Mouse (Mus musculus): Measurements from ENCODE around the gene Grip1.
A peak's percentile ranks its signal among the peaks of the same experiment; 100 is the strongest.

Gene Grip1

GRCm38 (mm10) chr10:119573134-119573533 is 119.5 kb downstream of the Grip1 start:
- DNase-seq (ENCODE audit: low read depth, low spot score): no peak

DNA sequence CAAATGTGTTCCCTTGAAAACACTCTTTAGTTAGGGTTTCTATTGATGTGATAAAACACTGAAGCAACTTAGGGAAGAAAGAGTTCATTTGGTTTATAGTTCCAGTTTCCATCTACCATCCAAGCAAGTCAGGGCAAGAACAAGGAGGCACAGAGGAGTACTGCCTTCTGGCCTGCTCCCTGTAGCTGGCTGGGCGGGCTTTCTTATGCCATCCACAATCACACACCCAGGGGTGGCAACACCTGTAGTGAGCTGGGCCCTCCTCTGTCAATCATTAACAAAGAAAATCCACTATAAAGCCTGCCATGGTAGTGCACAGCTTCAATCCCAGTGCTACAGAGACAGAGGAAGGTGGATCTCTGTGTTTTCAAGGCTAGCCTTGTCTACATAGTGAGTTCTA is 122.2 kb downstream of the Grip1 start:
- DNase-seq (ENCODE audit: low read depth, low spot score): no peak

DNA sequence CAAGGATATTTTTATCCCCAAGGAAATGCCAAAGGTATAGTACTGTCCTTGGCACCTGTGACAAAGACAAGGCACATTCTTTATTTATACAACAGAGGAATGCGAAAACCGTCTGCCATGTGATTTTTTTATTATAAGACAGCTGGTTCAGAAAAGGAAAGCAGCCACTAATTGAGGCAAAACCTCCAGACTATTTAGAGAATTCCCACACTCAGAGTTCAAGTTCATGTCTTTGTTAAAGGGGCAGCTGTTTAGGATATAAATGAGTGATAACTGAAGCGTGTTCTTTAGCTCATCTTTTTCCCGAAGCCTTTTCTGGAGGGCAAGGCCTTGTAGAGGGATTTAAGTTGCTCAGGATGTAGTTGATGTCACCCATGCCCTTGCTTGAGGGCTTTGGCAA is 126.4 kb downstream of the Grip1 start:
- no peak for DNase-seq (ENCODE audit: low read depth, low spot score)

GRCm38 (mm10) chr10:119584666-119585065 is 131.0 kb downstream of the Grip1 start:
- DNase-seq (ENCODE audit: low read depth, low spot score): no peak

DNA sequence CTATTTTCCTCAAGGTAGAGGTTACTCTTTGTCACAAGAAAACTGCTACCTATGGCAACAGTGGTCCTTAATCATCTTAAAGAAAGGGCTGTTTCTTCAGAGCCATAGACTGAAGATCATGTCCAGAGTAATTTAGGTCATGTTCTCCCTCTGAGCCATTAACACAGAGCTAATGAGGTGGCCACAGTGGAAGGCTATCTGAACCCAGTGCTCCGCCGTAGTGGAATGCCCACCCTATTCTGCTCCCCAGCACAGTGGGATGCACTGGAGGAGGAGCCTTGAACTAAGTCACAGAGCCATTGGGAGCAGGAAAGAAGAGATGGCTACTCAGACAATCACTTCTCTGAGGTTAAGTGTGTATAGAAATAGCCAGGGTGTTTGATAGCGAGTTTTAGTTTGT is 133.3 kb downstream of the Grip1 start:
- no peak for DNase-seq (ENCODE audit: low read depth, low spot score)

DNA sequence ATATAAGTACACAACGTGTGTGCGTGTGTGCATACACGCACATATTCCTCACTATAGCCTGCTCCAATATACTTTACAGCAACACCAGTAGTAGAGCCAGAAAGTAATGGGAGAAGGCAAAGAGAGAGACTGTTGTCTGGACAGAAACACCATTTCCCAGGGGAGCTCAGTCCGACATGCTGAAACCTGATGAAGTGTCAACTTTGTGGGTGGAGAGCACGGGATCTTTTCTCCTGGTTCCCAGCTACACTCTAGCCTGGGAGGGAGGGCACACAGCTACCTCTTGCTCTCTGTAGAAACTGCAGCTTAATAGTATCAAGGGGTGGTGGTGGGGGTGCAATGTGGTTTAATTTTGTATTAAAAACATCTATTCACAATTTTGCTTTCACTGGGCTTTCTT is 143.2 kb downstream of the Grip1 start:
- DNase-seq (ENCODE audit: low read depth, low spot score): no peak

DNA sequence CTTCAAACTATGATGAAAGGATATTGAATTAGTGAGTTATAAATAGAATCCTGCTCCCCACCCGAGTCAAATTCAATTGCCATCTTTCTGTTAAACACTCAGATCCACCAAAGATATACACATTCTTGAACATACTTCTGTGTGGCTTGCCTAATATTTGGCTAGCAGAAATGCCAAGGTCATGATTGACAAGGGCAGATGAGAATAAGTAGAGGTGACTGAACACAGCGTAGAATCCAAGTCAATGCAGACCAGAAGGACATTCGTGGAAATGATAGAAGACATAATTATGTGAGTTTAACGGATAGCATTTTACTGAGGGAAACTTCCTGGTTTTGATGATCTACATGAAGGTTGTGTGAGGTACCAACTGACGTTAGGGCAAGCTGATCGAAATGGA is 153.9 kb downstream of the Grip1 start:
- DNase-seq (ENCODE audit: low read depth, low spot score): no peak

DNA sequence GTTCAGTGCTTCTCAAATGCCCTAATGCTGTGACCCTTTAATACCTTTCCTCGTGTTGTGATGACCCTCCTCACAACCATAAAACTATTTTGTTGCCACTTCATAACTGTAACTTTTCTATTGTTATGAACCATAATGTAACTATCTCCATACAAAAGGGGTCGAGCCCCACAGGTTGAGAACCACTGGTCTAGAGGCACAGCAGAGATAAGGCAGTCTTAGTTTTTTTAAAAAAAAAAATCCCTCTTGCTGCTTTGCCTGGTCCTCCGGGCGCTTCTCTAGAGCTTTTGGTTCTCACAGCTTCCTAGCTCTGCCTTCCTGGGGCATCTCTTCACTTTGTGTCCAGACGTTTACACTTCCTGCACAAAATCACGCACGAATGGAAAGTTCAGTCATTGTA is 155.4 kb downstream of the Grip1 start:
- no peak for DNase-seq (ENCODE audit: low read depth, low spot score)

DNA sequence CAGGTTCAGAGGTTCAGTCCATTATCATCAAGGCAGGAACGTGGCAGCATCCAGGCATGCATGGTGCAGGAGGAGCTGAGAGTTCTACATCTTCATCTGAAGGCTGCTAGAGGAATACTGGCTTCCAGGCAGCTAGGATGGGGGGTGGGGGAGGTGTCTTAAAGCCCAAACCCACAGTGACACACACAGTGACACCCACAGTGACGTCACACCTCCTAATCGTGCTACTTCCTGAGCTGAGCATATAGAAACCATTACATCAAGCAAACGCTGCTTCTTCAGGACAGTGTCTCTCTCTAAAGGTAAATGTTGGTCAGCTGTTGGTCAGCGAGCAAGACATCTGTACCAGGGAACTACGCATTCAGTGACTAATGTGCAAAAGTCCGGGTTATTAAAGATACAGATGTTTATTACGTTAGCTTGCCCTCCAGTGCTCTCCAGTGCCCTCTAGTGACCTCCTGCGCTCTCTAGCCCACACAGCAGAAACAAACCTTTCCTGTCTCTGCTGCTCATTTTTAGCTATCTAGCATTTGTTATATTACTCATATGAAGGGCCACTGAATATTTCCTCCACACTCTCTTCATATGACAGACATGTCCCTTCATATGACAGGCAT is 156.8 kb downstream of the Grip1 start:
- peak; percentile 7 for DNase-seq (ENCODE audit: low read depth, low spot score)

DNA sequence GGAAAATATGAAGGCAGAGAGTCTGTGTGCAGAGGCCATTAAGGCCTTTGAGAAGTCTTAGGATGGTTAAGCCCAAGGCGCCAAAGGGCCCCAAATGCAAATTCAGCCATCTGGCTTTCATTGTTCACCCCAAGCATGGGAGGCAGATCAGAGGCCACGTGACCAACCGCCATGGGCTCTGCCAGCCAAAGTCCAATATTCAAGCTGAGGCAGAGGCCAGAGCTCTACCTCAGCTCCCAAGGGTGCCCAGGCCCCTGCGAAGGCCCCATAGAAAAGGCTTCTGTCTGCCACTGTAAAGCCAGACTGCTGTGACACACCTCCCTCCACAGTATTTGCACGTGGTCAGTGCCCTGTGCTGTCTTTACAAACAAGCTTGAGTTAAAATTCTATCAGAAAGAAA is 158.4 kb downstream of the Grip1 start:
- no peak for DNase-seq (ENCODE audit: low read depth, low spot score)

DNA sequence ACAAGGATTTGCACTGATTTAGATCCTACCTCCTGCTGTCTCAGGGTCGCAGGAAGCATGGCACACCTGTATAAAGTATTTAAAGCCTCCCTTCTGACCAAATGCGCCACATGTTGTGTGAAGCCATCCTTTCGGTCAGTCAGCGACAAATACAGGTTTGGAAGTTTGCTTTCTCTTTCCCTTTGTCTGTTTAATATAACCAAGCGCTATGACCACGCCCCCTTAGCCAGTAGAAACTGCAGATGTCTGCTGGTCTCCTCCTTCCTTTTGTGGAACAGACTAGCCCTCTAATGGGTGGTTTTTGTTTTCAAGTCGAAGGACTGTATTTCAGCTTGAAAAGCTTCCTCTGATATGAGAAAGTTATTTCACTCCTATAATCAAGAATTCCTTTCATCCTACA is 161.1 kb downstream of the Grip1 start:
- DNase-seq (ENCODE audit: low read depth, low spot score): peak; percentile 40

DNA sequence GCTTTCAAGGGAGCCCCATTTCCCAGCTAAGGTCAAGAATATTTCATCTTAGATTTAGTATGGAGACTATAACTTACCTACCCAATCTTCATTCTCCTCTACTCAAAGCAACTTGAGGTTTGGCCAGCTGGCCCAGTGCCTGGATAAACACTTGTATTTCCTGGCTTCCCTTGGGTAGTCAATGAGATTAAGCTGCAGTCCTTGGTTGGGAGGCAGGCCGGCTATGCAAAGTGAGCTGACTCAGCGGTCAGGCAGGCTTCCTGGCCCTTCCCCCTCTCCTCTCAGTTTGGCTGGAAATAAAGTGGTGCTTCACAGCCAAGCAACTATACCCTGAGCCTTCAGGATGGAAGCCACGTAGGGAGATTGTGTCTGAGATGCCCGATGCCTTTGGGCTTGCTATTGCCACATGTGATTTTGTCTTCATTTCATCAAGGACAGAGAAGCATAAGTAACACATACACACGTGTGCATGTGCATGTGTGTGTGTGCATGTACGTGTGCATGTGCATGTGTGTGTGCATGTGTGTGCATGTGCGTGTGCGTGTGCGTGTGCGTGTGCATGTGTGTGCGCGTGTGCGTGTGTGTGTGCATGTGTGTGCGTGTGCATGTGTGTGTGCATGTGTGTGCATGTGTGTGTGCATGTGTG is 161.7 kb downstream of the Grip1 start:
- peak; percentile 86 for DNase-seq (ENCODE audit: low read depth, low spot score)

DNA sequence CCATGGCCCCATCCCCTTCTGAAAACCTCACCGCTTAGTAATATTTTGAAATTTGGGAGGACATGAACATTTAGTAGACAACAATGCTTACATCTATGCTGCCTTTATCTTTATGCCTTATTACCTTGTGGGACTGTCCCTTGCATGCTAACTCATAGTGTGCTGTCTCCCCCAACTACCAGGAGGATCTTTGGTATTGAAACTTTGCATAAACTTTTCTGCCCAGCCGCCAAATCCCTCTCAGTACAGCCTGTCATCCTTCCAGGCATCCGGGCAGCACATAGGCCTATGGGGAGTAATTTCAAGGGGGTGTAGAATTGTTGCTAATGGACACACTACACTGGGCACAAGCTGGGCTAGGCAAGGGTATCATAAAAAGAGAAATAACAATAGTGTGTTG is 162.4 kb downstream of the Grip1 start:
- no peak for DNase-seq (ENCODE audit: low read depth, low spot score)

DNA sequence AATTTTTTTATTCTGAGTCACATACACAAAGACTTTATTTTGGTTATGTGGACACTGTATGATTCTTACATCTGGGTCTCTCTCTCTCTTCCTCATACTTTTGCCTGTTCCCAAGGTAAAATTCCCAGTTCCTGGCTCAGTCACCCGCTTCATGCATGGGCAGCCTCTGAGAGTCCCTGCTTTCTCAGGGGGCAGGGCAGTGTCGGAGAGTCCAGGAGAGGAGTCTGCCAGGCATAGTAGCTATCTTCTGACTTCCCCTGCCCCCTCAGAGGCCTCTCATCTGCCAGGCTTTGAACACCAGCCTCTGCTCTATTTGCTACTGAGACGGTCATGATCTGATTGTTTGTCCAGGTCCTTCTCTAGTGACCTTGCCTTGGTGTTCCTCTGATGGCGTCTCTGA is 175.0 kb downstream of the Grip1 start:
- no peak for DNase-seq (ENCODE audit: low read depth, low spot score)

- DNase-seq (ENCODE audit: low read depth, low spot score): no peak
Observed at GRCm38 (mm10) chr10:119630401-119630800, 176.8 kb downstream of the Grip1 start.

- no peak for DNase-seq (ENCODE audit: low read depth, low spot score)
Observed at GRCm38 (mm10) chr10:119631966-119632365, 178.3 kb downstream of the Grip1 start.

DNA sequence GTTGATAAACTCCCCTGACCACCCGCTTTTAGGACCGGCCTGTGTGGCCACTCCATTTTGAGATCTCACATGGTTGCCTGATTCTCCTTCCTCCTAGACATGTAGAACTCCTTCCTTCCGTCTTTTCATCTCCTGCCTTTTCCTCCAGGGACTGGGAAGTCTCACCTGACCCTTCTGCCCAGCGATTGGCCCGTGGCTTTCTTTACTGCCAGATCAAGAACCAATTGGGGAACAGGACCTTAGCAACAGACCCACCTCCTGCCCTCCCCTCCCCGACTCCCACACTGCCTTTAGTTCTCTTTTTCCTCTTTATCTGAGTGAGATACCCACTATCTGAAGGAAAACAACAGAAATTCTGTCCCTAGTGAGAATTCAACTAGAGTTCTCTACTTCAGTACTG is 180.9 kb downstream of the Grip1 start:
- DNase-seq (ENCODE audit: low read depth, low spot score): no peak

DNA sequence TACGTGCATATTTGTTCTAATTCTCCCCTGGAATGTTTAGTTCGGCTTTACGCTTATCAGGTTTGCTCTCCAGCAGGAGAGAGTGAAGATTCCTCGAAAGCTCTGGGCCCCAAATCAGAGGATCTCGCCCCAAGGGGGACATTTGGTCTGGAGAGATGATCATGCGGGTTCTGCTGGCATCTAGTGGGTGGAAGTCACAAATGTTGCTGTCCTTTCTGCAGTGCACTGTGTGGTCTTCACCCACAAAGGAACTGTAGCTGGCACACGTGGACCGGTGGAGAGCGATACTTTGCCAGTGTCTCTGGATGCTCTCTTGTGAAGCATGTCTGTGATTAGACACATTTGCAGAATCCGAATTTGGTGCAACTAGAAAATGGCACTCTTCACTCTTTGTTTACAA is 186.9 kb downstream of the Grip1 start:
- peak; percentile 6 for DNase-seq (ENCODE audit: low read depth, low spot score)

GRCm38 (mm10) chr10:119641011-119641410 is 187.4 kb downstream of the Grip1 start:
- no peak for DNase-seq (ENCODE audit: low read depth, low spot score)

DNA sequence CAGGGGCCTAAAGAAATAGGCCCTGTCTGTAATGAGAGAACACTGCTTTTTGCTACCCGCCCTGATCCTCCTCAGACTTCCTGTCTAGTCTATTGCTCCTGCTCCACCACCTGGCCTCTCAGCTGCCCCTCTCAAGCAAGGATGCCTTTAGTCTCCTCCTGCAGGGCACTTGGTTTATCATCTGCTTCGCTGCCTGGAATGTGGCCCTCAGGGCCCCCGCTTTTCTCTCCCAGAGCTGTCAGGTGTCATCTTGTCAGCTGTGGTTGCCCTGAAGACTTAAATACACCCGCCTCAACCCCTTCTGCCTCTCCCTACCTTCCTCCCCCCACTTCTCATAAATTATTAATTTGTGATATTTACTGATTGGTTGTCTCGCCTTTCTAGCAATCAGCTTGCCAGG is 190.7 kb downstream of the Grip1 start:
- DNase-seq (ENCODE audit: low read depth, low spot score): no peak

DNA sequence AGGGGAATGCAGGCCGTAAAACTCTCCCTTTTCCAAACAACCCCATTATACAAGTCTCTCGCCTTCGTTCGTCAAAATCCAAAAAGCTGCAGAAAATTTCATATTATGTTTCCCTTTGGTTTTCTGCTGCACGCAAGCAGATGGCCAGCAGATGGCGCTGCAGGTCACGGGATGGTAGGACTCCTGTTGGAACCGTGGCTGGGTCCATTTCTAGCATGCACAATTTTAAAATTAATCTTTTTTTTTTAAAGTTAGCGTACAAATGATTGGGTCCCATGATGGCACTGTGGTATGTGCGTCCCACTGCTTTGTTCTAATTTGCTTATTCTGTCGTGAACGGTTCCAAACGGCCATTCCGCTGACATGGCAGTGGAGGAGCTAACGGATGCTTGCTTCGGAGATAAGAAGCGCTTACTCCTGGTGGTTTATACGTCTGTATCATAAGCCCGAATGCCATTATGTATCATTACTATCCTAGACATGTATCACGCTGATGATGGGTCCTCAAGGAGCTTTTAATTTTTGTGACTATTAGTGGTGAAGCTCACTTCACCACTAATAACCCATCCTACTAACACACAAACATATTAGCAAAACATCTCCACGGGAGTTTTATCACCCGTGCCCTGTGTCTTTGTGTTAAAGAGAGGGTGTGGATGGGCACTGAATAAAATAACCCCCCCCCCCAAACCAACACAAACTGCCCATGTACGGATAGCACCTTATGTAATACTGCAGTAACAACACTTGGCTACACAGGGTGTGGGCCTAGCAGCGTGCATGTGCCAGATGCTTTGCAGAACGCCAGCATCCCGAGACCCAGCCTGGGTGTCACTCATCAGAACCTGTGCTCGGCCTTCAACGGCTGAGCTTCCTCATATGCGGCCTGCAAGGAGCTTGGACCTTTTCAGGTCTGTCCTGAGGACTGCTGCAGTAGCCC is 193.1 kb downstream of the Grip1 start:
- peak; percentile 64 for DNase-seq (ENCODE audit: low read depth, low spot score)

DNA sequence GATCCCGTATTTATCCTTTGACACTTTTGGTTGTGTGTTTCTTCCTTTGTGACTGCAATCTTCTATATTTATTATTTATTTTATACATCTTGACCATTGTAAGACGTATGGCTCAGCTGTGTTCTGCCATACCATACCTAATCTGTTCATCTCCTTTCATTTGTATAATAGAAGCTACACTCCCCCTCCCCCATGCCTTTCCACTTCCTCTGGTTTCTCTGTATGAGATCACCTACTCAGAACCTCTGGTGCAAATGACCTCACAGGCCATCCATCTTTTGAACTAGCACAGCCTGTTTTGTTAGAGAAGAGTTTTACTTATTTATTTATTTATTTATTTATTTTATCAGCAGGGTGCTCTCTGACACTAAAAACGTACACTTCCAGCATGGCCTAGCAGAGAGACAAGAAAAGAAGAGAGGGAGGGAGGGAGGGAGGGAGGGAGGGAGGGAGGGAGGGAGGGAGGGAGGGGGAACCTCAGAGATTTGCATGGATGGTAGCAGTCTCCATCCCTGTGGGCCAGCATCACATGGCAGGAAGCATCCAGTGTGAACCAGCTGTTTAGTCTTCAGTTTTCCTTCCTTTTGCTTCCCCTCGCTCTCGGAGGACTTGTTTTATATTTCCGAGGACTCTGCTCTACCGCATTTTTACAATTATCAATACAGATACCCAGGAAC is 207.2 kb downstream of the Grip1 start:
- no peak for DNase-seq (ENCODE audit: low read depth, low spot score)
